Mouse (Mus musculus) liver, embryonic 16.5 days (tissue): ENCODE results near the gene Gm37240. TPM values are rescaled to one million over a fixed set of nuclear protein-coding genes. Genes with fewer than 3 reads are reported as not detected.
A peak's percentile ranks its signal among the peaks of the same experiment; 100 is the strongest.

ENCODE experiments used
- ATAC-seq: fragments of 200-750 bp; cut with Nextera tagmentation; 2 replicates; pipeline ENCODE4 v1.8.0; 2017; ENCODE audit warnings: low read depth, mild to moderate bottlenecking, moderate number of reproducible peaks, moderate library complexity
- H3K27ac ChIP-seq: fragments of 300-500 bp; sonication (generic); 2 replicates; pipeline ENCODE4 v1.5.1; 2014; ENCODE audit warnings: mild to moderate bottlenecking, low read length
- H3K27me3 ChIP-seq: fragments of 300-500 bp; sonication (generic); 2 replicates; pipeline ENCODE4 v1.6.1; 2014; ENCODE audit warnings: low read depth, low read length, mixed read lengths; ENCODE audit not compliant: control insufficient read depth, insufficient read depth
- H3K36me3 ChIP-seq: fragments of 300-500 bp; sonication (generic); 2 replicates; pipeline ENCODE4 v1.6.1; 2014; ENCODE audit warnings: mild to moderate bottlenecking; ENCODE audit not compliant: control insufficient read depth, insufficient read depth
- H3K4me1 ChIP-seq: fragments of 300-500 bp; sonication (generic); 2 replicates; pipeline ENCODE4 v1.6.1; 2014; ENCODE audit warnings: low read depth, low read length, mixed read lengths; ENCODE audit not compliant: control insufficient read depth
- H3K4me2 ChIP-seq: fragments of 300-500 bp; sonication (generic); 2 replicates; pipeline ENCODE4 v1.6.1; 2014; ENCODE audit warnings: low read depth, low read length, mixed read lengths
- H3K4me3 ChIP-seq: fragments of 300-500 bp; sonication (generic); 2 replicates; pipeline ENCODE4 v1.5.1; 2014; ENCODE audit warnings: low read depth, mild to moderate bottlenecking, low read length
- H3K9ac ChIP-seq: fragments of 300-500 bp; sonication (generic); 2 replicates; pipeline ENCODE4 v1.6.1; 2014; ENCODE audit warnings: low read depth, low read length
- H3K9me3 ChIP-seq: fragments of 300-500 bp; sonication (generic); replicated peaks from 2 replicates; pipeline ENCODE4 v1.6.1; 2016; ENCODE audit warnings: low read length; ENCODE audit not compliant: control insufficient read depth
- WGBS: fragments of 180-500 bp; shearing (Covaris S2); extraction: QIAGEN DNeasy Blood & Tissue Kit; methylation state at CpG from one replicate; pipeline ENCODE4 v1.1.7; 2014; ENCODE audit not compliant: insufficient replicate concordance; 5-methylcytosine and 5-hydroxymethylcytosine counted together
- polyA plus RNA-seq: library from polyadenylated mRNA; unstranded; fragments of >200 nt; fragmentation: Nextera tagmentation; extraction: Ambion mirVana; gene quantifications from 2 replicates; pipeline ENCODE4 v1.2.1, GENCODE M21; 2015

Gm37240 gene
- polyA plus RNA-seq, 1 experiment from 2014 or later = 0.65 TPM

GRCm38 (mm10) chr3:84482121-84482520 is 1405.2 kb downstream of the Gm37240 start:
- Histone ChIP-seq H3K9ac (no peak overlapping the region), H3K4me2 (no peak overlapping the region), H3K4me3 (no peak overlapping the region), H3K36me3 (no peaks in the 10 kb centered on the region), H3K27me3 (peaks cover 25% of the 10 kb centered on the region), H3K9me3 (no peaks in the 10 kb centered on the region), H3K4me1 (peaks cover 11% of the 10 kb centered on the region), H3K27ac (no peak overlapping the region)
- 88% methylated on average over 6 of the region's 6 CpGs for WGBS
- ATAC-seq = no peak

GRCm38 (mm10) chr3:84481104-84481503 is 1406.2 kb downstream of the Gm37240 start:
- peak overlapping the region; percentile 86; the same call in 1 of the 2 replicates for H3K27ac ChIP-seq

GRCm38 (mm10) chr3:84480006-84480897 is 1407.1 kb downstream of the Gm37240 start, which contains the start of gene Fhdc1:
Gene Fhdc1 (minus strand): TSS chr3:84480429.
- peak within 1 kb of the TSS; percentile 86 for H3K27ac ChIP-seq
- under 1% methylated on average over 71 of the region's 82 CpGs for WGBS
- H3K9me3 ChIP-seq = no peaks in the 10 kb centered on the region
- H3K27me3 ChIP-seq = peaks cover 25% of the 10 kb centered on the region
- H3K9ac ChIP-seq = peak within 1 kb of the TSS; percentile 91
- H3K36me3 ChIP-seq = peaks cover 6% of the 10 kb centered on the region; the same call in 1 of the 2 replicates
- peak within 1 kb of the TSS; percentile 97 for H3K4me2 ChIP-seq
- peak within 1 kb of the TSS; percentile 80 for H3K4me3 ChIP-seq
- ATAC-seq = peak; percentile 64
- H3K4me1 ChIP-seq = peaks cover 29% of the 10 kb centered on the region

More at GRCm38 (mm10) chr3:84481104-84481503, 1406.2 kb downstream of the Gm37240 start:
- Histone ChIP-seq H3K36me3 (peaks cover 3% of the 10 kb centered on the region; the same call in 1 of the 2 replicates), H3K4me1 (peaks cover 21% of the 10 kb centered on the region), H3K4me3 (peak overlapping the region; percentile 80), H3K9ac (peak overlapping the region; percentile 91), H3K27me3 (peaks cover 25% of the 10 kb centered on the region), H3K9me3 (no peaks in the 10 kb centered on the region), H3K4me2 (peak overlapping the region; percentile 97)
- ATAC-seq = no peak
- 6% methylated on average over 11 of the region's 11 CpGs for WGBS

GRCm38 (mm10) chr3:84479293-84480005 is 1407.9 kb downstream of the Gm37240 start:
- ATAC-seq = peak; percentile 85
- Histone ChIP-seq H3K4me2 (peak overlapping the region; percentile 97), H3K4me3 (peak overlapping the region; percentile 80), H3K27me3 (peaks cover 25% of the 10 kb centered on the region), H3K27ac (peak overlapping the region; percentile 86), H3K9ac (peak overlapping the region; percentile 91), H3K36me3 (peaks cover 8% of the 10 kb centered on the region), H3K4me1 (peaks cover 36% of the 10 kb centered on the region), H3K9me3 (no peaks in the 10 kb centered on the region)
- WGBS = under 1% methylated on average over 61 of the region's 61 CpGs

- H3K9me3 ChIP-seq = no peaks in the 10 kb centered on the region
- peaks cover 14% of the 10 kb centered on the region for H3K36me3 ChIP-seq
- H3K9ac ChIP-seq = peak overlapping the region; percentile 91
- 4% methylated on average over 12 of the region's 12 CpGs for WGBS
- peak overlapping the region; percentile 86 for H3K27ac ChIP-seq
- peak overlapping the region; percentile 97 for H3K4me2 ChIP-seq
- peaks cover 25% of the 10 kb centered on the region for H3K27me3 ChIP-seq
- H3K4me3 ChIP-seq = peak overlapping the region; percentile 80
- ATAC-seq = peak; percentile 66
- peaks cover 42% of the 10 kb centered on the region for H3K4me1 ChIP-seq
These were observed 1408.4 kb downstream of the Gm37240 start for GRCm38 (mm10) chr3:84478896-84479292.

GRCm38 (mm10) chr3:84478195-84478594 is 1409.1 kb downstream of the Gm37240 start:
- Histone ChIP-seq H3K36me3 (peaks cover 20% of the 10 kb centered on the region), H3K27ac (peak overlapping the region; percentile 86), H3K4me3 (peak overlapping the region; percentile 80), H3K9me3 (no peaks in the 10 kb centered on the region), H3K4me2 (peak overlapping the region; percentile 97), H3K9ac (peak overlapping the region; percentile 91), H3K4me1 (peaks cover 49% of the 10 kb centered on the region), H3K27me3 (peaks cover 25% of the 10 kb centered on the region)
- 7% methylated on average over 7 of the region's 7 CpGs for WGBS
- ATAC-seq = peak; percentile 56

GRCm38 (mm10) chr3:84477498-84477897 is 1409.8 kb downstream of the Gm37240 start:
- H3K4me1 ChIP-seq = peaks cover 55% of the 10 kb centered on the region
- ATAC-seq = no peak
- peaks cover 23% of the 10 kb centered on the region for H3K36me3 ChIP-seq
- peak overlapping the region; percentile 97 for H3K4me2 ChIP-seq
- H3K27ac ChIP-seq = peak overlapping the region; percentile 86
- H3K9ac ChIP-seq = peak overlapping the region; percentile 91
- H3K27me3 ChIP-seq = peaks cover 22% of the 10 kb centered on the region
- WGBS = 43% methylated on average over 1 of the region's 1 CpGs
- no peaks in the 10 kb centered on the region for H3K9me3 ChIP-seq
- peak overlapping the region; percentile 80 for H3K4me3 ChIP-seq

GRCm38 (mm10) chr3:84474981-84475775 is 1412.1 kb downstream of the Gm37240 start:
- Histone ChIP-seq H3K27ac (peak overlapping the region; percentile 33; the same call in 1 of the 2 replicates), H3K4me2 (peak overlapping the region; percentile 97), H3K4me3 (peak overlapping the region; percentile 80), H3K9ac (peak overlapping the region; percentile 17; the same call in 1 of the 2 replicates), H3K27me3 (peaks cover 16% of the 10 kb centered on the region), H3K4me1 (peaks cover 61% of the 10 kb centered on the region), H3K36me3 (peaks cover 25% of the 10 kb centered on the region), H3K9me3 (no peaks in the 10 kb centered on the region)
- 78% methylated on average over 12 of the region's 12 CpGs for WGBS
- ATAC-seq = no peak
